Mouse (Mus musculus) hematopoietic multipotent progenitor cell, adult 10-12 weeks (in vitro differentiated cells): ENCODE results near the gene Gm49383. TPM values are rescaled to one million over a fixed set of nuclear protein-coding genes. Genes with fewer than 3 reads are reported as not detected.

Experiments used
- polyA plus RNA-seq: library from polyadenylated mRNA; stranded (reverse); fragments of >175 nt; gene quantifications from 2 replicates; pipeline ENCODE4 v1.2.3, GENCODE M21; 2012; ENCODE audit warnings: low replicate concordance

Gene Gm49383
- 16.6 and 35.3 TPM in 2 replicates for polyA plus RNA-seq

DNA sequence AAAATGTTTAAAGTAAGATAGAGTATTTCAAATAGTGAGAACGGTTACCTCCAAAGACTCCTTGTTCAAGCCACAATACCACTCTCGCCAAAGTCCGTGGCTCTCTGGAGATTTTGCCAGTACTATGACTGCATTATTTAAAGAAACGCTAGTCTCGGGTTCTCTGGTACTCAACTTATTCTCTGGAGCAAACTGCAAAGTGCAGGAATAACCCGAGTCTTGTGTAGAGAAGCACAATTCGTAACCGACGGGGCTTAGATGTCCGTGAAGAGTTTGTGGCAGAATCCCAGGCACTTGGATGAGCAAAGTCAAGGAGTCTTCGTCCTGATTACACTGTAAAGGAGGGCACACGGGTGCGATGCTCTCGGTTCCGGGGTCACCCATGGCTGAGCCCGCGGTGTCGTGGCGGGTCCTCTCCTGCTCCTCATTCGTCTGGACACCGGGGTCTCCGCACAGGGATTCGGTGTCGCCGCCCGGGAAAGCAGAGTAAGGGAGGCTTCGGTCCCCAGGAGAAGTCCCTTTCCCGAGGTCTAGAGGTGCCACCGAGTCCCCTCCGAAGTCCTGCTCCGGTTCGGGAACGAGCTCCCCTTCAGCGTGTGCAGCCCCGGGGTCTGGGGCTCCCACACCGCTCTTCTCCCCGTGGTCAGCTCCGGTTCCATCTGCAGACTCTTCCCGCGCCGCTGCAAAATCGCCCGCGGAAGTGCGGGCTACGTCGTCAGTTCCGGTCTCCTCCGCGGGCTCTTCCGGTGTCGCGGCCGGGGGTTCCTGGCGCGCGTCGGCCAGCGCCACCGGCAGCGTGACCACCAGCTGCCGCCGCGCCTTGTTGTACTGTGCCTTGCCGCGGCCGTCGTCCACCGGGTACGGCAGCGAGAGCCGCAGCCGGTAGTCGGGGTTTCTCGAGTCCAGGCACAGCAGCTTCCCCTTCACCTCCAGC is at the start of gene Gm49383:
Gene Gm49383 (minus strand): TSS at position 661 of the 934 bp plus-strand sequence.

DNA sequence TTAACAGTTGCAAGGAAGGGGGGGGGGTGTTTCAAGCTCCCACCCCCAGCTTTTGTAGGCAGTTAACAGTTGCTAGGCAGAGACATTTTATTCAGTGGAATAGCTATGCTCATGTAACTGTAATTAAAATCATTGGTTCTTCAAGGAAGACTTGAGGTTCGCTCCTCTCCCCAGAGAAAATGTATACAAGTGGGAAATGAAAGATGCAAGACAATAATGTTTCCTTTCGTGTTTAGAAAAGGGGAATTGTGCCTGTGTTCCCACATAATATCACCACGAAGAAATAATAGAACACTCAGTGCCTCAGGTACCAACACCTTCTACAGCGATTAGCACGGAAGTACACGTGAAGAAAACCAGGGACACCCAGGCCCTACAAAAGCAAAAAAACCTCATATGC is 44.0 kb upstream of the Gm49383 start, which contains the start of gene Klhdc1:
Gene Klhdc1 (plus strand): TSS at position 301 of the 400 bp plus-strand sequence.

DNA sequence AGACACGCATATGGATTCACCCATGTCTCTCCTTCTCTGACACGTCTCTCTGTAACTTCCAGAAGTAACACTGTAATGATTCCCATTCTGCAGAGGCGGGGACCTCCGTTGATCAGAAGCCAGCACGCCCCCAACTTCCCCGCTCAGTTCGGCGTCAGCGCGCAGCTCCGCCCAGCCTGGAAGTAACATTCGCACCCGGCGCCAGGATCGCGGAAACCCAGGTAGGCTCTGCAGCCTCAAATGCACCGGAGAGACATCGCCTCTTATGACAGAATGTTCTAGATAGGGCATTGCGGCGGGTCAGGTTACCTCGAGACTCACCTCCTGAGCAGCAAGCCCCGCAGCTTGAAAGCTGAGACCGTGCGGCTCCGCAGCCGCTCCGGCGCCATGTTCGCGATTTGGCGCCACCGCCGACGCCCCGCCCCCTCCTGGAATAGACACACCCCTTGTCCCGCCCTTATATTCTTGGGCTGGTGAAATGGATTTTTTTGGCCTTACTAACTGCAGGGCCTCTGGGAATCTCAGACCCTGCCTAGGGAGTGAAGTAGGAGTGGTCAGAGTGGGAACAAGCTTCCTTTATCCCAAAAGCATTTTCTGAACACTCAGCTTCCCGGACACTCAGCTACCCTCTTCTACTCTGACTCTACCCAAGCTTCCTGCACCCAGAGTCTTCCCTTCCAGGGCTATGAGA is 31.0 kb upstream of the Gm49383 start, which contains the start of gene Pole2:
Gene Pole2 (minus strand): TSS at position 420 of the 691 bp plus-strand sequence.

DNA sequence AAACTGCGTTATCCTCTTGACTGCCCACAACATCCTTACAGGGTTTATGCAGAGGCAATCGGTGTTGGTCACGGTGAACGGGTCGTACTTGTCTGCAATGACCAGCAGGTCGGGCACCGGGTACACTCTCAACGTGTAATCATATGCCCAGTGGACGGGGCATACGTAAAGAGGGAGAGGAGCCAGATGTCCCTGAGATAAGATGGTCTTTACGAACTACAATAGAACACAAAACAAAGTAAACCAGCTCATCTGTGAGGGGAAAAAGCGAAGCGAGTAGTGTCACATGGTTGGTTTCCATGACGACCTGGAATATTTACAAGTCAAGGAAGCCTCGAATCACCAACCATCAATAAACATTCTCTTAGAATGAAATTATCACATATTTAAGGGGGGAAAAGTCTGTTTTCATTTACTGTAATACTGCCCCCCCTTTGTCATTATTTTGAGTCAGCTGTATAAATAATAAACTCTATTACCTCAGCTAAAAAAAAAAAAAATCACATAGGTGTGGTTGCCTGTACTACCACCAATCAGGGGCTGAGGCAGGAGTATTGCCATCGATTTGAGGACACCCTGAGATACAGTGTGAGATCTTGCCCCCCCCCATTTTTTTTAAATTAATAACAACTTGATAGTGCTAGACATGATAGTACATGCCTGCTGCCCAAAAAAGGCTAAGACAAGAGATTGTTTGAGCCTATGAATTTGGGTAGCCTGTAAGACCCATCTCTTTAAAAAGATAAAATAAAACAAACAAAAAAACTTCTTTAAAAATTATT is 7.3 kb upstream of the Gm49383 start, which contains the start of gene Gm49384:
Gene Gm49384 (minus strand): TSS at position 216 of the 782 bp plus-strand sequence.

DNA sequence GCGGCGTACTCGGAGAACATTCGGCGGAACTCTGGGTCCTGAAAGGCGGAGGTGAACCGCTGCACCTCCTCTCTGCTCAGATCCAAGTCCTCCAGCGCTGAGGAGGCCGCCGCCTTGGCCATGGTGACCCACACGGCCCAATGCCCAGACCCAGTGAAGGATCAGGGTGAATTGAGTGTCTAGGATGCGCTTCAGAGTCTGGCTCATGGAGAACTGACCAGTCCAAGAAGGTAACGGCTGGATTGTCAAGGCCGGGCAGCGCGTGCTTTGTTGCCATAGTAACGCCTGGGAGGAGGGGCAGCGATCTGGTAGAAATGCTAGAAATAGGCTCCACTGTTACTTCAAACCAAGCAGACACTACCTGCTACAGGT is 1.2 kb upstream of the Gm49383 start, which contains the start of gene Dnaaf2:
Gene Dnaaf2 (minus strand): TSS at position 266 of the 372 bp plus-strand sequence.

DNA sequence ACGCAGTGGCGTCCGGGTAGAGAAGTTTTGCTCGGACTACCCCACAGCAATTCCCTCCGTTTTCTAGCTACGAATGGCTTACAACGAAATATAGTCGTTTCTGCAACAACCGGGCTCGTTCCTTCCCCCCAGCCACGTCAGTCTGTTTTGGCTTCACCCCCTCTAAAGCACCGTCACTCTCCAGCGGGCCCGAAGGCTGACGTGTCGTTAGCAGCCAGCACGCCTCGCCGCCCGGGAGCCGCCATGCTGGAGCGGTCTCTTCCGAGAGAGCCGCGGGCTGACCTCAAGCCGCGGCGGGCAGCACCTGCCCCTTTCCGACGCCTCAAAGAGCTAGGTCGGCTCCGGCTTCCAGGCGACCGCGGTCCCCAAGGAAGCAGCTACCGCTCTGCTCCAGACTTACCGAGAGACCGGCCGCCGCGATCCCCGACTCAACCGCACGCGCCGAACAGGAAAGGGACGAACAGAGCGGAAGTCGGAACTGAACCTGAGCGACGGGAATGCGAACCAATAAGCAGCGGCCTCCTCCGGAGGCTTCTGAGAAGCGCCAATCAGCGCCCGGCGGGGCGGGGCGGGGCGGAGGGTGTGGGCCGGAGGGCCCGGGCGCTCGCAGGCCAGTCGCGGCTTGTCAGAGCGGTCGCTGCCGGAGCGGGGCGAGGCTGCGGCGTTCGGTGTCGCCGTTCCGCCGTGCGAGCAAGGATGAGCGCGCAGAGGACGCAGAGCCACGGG is 13.2 kb downstream of the Gm49383 start, which contains the start of the genes Rpl36al and Mgat2:
Gene Rpl36al (minus strand): TSS at position 501 of the 726 bp plus-strand sequence.
Gene Mgat2 (plus strand): TSS at position 575 of the 726 bp plus-strand sequence.

DNA sequence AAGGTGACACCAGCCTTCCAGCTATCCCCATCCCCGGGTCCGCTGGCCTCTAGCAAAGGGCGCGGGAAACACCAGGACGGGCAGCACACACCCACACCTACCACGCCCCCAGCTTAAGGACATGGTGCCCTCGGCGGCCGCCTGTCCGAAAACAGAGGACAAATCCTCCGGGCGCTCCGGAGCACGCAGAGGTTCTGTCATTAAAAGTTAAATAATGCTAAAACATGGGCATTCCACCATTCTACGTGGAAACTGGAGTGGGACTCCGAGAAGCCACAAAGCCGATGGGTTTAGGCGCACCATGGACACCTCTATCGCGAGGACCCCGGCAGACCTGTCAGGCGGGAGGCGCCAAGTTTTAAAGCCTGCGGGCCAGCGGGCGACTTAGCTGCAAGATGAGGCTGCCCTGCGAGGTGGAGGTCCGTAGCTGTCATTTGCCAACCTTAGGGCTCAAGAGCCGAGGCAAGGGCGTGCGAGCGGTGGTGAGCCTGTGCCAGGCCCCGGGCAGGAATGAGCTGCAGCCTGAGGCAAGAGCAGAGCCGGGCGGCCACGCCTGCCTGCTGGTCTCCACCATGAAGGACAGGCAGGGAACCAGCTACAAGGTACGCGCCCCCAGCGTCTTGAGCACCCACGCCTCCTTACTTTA is 28.3 kb downstream of the Gm49383 start, which contains the start of gene Lrr1:
Gene Lrr1 (plus strand): TSS at position 354 of the 646 bp plus-strand sequence.

DNA sequence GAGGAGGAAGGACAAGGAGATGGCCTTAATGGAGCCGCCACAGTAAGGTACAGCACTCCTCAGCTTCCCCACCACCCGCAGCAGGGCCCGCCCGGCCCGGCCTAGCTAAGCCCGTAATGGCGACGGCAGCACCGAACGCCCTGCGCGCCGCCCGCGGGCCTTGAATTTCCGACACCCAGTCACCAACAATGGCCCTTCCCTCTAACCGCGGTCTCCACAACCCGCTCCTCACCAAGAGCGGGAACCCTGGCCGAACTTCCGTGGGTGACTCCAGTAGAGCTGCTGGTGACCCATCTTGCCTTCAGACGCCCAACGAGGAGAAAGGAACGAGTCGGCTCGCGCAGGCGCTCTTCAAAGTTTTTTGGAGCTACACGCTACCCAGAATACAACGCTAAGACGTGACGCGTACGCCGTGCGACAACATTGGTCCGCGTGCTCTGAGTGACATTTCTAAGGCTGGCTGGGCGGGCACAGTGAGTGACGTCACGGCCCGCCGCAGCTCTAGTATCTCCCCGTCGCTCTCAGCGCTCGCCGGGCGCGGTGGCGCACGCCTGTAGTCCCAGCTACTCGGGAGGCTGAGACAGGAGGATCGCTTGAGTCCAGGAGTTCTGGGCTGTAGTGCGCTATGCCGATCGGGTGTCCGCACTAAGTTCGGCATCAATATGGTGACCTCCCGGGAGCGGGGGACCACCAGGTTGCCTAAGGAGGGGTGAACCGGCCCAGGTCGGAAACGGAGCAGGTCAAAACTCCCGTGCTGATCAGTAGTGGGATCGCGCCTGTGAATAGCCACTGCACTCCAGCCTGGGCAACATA is 37.9 kb downstream of the Gm49383 start, which contains the start of gene Rps29:
Gene Rps29 (minus strand): TSS at position 422 of the 813 bp plus-strand sequence.

Other genes with a start within 250 kb of the Gm49383 start
- gene Rps29, start 37.9 kb downstream of the Gm49383 start, polyA plus RNA-seq = 204 and 4,522 TPM in 2 replicates
- 1.3 and 7.1 TPM in 2 replicates for gene Lrr1, start 28.3 kb downstream of the Gm49383 start, polyA plus RNA-seq
- gene Rpl36al, start 13.0 kb downstream of the Gm49383 start, polyA plus RNA-seq = 19.3 and 55.5 TPM in 2 replicates
- 29.1 and 38.3 TPM in 2 replicates for gene Mgat2, start 12.9 kb downstream of the Gm49383 start, polyA plus RNA-seq
- 1.5 and 2.4 TPM in 2 replicates for gene Dnaaf2, start 1.3 kb upstream of the Gm49383 start, polyA plus RNA-seq
- not detected in 2 replicates for gene Gm49384, start 7.2 kb upstream of the Gm49383 start, polyA plus RNA-seq
- 4.4 and 5.0 TPM in 2 replicates for gene Pole2, start 31.1 kb upstream of the Gm49383 start, polyA plus RNA-seq
- gene Klhdc1, start 44.1 kb upstream of the Gm49383 start, polyA plus RNA-seq = 24.1 and 25.2 TPM in 2 replicates
- gene Klhdc2, start 99.6 kb upstream of the Gm49383 start, polyA plus RNA-seq = 11.3 and 19.7 TPM in 2 replicates
- gene Nemf, start 160.1 kb upstream of the Gm49383 start, polyA plus RNA-seq = 1.7 and 6.2 TPM in 2 replicates
- gene Arf6, start 175.0 kb upstream of the Gm49383 start, polyA plus RNA-seq = 298 and 367 TPM in 2 replicates
- 5.9 and 11.9 TPM in 2 replicates for gene Gm9887, start 175.4 kb upstream of the Gm49383 start, polyA plus RNA-seq